Mouse (Mus musculus) skeletal muscle tissue, adult 2 months (tissue): ENCODE data around the gene Tmem121.
"Not testable (repeated sequence)": the region's sequence is repeated elsewhere in the genome, so short reads cannot be mapped to it uniquely, and the experiment has no call there.

Experiments
- DNase-seq: peaks from one replicate; pipeline ENCODE4 v3.0.0-alpha.2; 2012; ENCODE audit warnings: low read depth, low spot score

The Tmem121 gene

GRCm38 (mm10) chr12:113219867-113220266 is 34.1 kb downstream of the Tmem121 start:
- DNase-seq, result no peak

- no peak for DNase-seq
These were observed 34.7 kb downstream of the Tmem121 start for GRCm38 (mm10) chr12:113220447-113220846.

- no peak for DNase-seq
These were observed 35.6 kb downstream of the Tmem121 start for GRCm38 (mm10) chr12:113221289-113221688.

- DNase-seq, result peak; percentile 83
These were observed 36.4 kb downstream of the Tmem121 start for GRCm38 (mm10) chr12:113222121-113222636.

- peak; percentile 38 for DNase-seq
These were observed 37.0 kb downstream of the Tmem121 start for GRCm38 (mm10) chr12:113222748-113223147.

- no peak for DNase-seq
These were observed 38.5 kb downstream of the Tmem121 start for GRCm38 (mm10) chr12:113224206-113224605.

GRCm38 (mm10) chr12:113224687-113225091 is 39.0 kb downstream of the Tmem121 start:
- no peak for DNase-seq

- no peak for DNase-seq
These were observed 42.4 kb downstream of the Tmem121 start for GRCm38 (mm10) chr12:113227970-113228593.

- no peak for DNase-seq
These were observed 45.0 kb downstream of the Tmem121 start for GRCm38 (mm10) chr12:113230741-113231140.

GRCm38 (mm10) chr12:113231551-113232263 is 46.0 kb downstream of the Tmem121 start:
- DNase-seq, result not testable (repeated sequence)

- not testable (repeated sequence) for DNase-seq
These were observed 46.6 kb downstream of the Tmem121 start for GRCm38 (mm10) chr12:113232264-113232750.
